Mouse (Mus musculus) v-Abl transformed pro-B cells (cell line): ENCODE data around the gene Hist1h4b.

Experiments used
- in situ Hi-C, 2 experiments: fragments of 400-800 bp; cut with MboI; formaldehyde crosslinking; loops; one replicate each; pipeline ENCODE4 v1.15.1; 2025; ENCODE audit not compliant: unreplicated experiment in 2 of 2

The Hist1h4b gene

GRCm38 (mm10) chr13:23752067-23752741 lies 4.6 kb upstream of the Hist1h4b start, which contains the start of gene Hist1h3b:
Gene Hist1h3b, plus strand, starts transcription at chr13:23752267.
- in situ Hi-C loops: loop anchor here in 1 of 2 experiments (25.0 kb wide), 2 partner anchors 1715 to 1965 kb away; partner anchors contain the start of genes Hist1h1b, Hist1h2ag, Hist1h2ah and Hist1h2an

GRCm38 (mm10) chr13:23752742-23753172 lies 4.1 kb upstream of the Hist1h4b start:
- in situ Hi-C loops: loop anchor here in 1 of 2 experiments (25.0 kb wide), 2 partner anchors 1715 to 1965 kb away; partner anchors contain the start of genes Hist1h1b, Hist1h2ag, Hist1h2ah and Hist1h2an

- in situ Hi-C loops: loop anchor here in 1 of 2 experiments (25.0 kb wide), 2 partner anchors 1716 to 1966 kb away; partner anchors contain the start of genes Hist1h1b, Hist1h2ag, Hist1h2ah and Hist1h2an
Observed at GRCm38 (mm10) chr13:23753314-23754078, 3.3 kb upstream of the Hist1h4b start.

GRCm38 (mm10) chr13:23755000-23755399 lies 1.8 kb upstream of the Hist1h4b start:
- in situ Hi-C loops: loop anchor here in 1 of 2 experiments (25.0 kb wide), 2 partner anchors 1718 to 1968 kb away; partner anchors contain the start of genes Hist1h1b, Hist1h2ag, Hist1h2ah and Hist1h2an

GRCm38 (mm10) chr13:23757211-23757773 lies 479 bp downstream of the Hist1h4b start:
- in situ Hi-C loops: loop anchor here in 1 of 2 experiments (25.0 kb wide), 2 partner anchors 1720 to 1970 kb away; partner anchors contain the start of genes Hist1h1b, Hist1h2ag, Hist1h2ah and Hist1h2an

GRCm38 (mm10) chr13:23757921-23758320 lies 1.1 kb downstream of the Hist1h4b start:
- in situ Hi-C loops: loop anchor here in 1 of 2 experiments (25.0 kb wide), 2 partner anchors 1721 to 1971 kb away; partner anchors contain the start of genes Hist1h1b, Hist1h2ag, Hist1h2ah and Hist1h2an

GRCm38 (mm10) chr13:23759251-23759771 lies 2.5 kb downstream of the Hist1h4b start:
- in situ Hi-C loops: loop anchor here in 1 of 2 experiments (25.0 kb wide), 2 partner anchors 1722 to 1972 kb away; partner anchors contain the start of genes Hist1h1b, Hist1h2ag, Hist1h2ah and Hist1h2an

GRCm38 (mm10) chr13:23759916-23760239 lies 3.1 kb downstream of the Hist1h4b start:
- in situ Hi-C loops: loop anchor here in 1 of 2 experiments (25.0 kb wide), 2 partner anchors 1723 to 1973 kb away; partner anchors contain the start of genes Hist1h1b, Hist1h2ag, Hist1h2ah and Hist1h2an

- in situ Hi-C loops: loop anchor here in 1 of 2 experiments (25.0 kb wide), 2 partner anchors 1723 to 1973 kb away; partner anchors contain the start of genes Hist1h1b, Hist1h2ag, Hist1h2ah and Hist1h2an
Observed at GRCm38 (mm10) chr13:23760240-23760971, 3.6 kb downstream of the Hist1h4b start.

- in situ Hi-C loops: loop anchor here in 1 of 2 experiments (25.0 kb wide), 2 partner anchors 1724 to 1974 kb away; partner anchors contain the start of genes Hist1h1b, Hist1h2ag, Hist1h2ah and Hist1h2an
Observed at GRCm38 (mm10) chr13:23760972-23761864, 4.4 kb downstream of the Hist1h4b start, which contains the start of gene Hist1h4a. Gene Hist1h4a, minus strand, starts transcription at chr13:23761230.

- in situ Hi-C loops: loop anchor here in 1 of 2 experiments (25.0 kb wide), 2 partner anchors 1725 to 1975 kb away; partner anchors contain the start of genes Hist1h1b, Hist1h2ag, Hist1h2ah and Hist1h2an
Observed at GRCm38 (mm10) chr13:23761871-23762821, 5.3 kb downstream of the Hist1h4b start, which contains the start of gene Hist1h3a. Gene Hist1h3a, minus strand, starts transcription at chr13:23762386.

- in situ Hi-C loops: loop anchor here in 1 of 2 experiments (25.0 kb wide), 2 partner anchors 1726 to 1976 kb away; partner anchors contain the start of genes Hist1h1b, Hist1h2ag, Hist1h2ah and Hist1h2an
Observed at GRCm38 (mm10) chr13:23763242-23763585, 6.4 kb downstream of the Hist1h4b start.

- in situ Hi-C loops: loop anchor here in 1 of 2 experiments (25.0 kb wide), 2 partner anchors 1726 to 1976 kb away; partner anchors contain the start of genes Hist1h1b, Hist1h2ag, Hist1h2ah and Hist1h2an
Observed at GRCm38 (mm10) chr13:23763586-23764323, 6.9 kb downstream of the Hist1h4b start, which contains the start of gene Hist1h1a. Gene Hist1h1a, plus strand, starts transcription at chr13:23763666.

- in situ Hi-C loops: loop anchor here in 1 of 2 experiments (25.0 kb wide), 2 partner anchors 1727 to 1977 kb away; partner anchors contain the start of genes Hist1h1b, Hist1h2ag, Hist1h2ah and Hist1h2an
Observed at GRCm38 (mm10) chr13:23764324-23765171, 7.7 kb downstream of the Hist1h4b start.

- in situ Hi-C loops: loop anchor here in 1 of 2 experiments (25.0 kb wide), 2 partner anchors 1728 to 1978 kb away; partner anchors contain the start of genes Hist1h1b, Hist1h2ag, Hist1h2ah and Hist1h2an
Observed at GRCm38 (mm10) chr13:23765172-23765513, 8.3 kb downstream of the Hist1h4b start.
